Mouse (Mus musculus) cortical plate, adult 2 months (tissue): Measurements from ENCODE around the gene Lmo2.

Experiments used
- CTCF ChIP-seq: fragments of 200-500 bp; IDR thresholded peaks from 2 replicates; pipeline ENCODE4 v1.5.1; 2011; ENCODE audit warnings: mild to moderate bottlenecking, control low read depth, low read length; ENCODE audit not compliant: insufficient read depth; ENCODE audit errors: extremely low read depth
- POLR2A ChIP-seq: fragments of 200-500 bp; IDR thresholded peaks from 2 replicates; pipeline ENCODE4 v1.6.1; 2011; ENCODE audit warnings: mild to moderate bottlenecking, low read length, control low read depth; ENCODE audit not compliant: insufficient read depth; ENCODE audit errors: extremely low read depth

DNA sequence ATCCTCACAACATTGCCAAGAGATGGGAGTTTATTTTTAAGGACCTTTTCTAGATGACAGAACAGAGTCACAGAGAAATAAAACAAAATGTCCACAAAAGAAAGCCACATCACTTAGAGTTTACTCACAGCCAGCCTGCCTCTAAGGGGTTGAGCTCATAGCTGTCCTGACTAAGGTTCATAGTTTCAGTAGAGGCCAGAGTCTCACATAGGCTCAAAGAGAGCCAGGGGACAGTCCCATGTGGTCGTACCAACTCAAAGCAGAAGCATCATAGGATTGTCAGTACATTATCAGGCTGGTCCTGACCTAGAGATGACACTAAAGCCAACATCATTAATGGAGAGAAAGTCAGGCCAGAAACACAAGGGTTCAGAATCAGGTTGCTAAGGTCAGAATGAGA, 19.2 kb upstream of the Lmo2 start:
- TF ChIP-seq CTCF (no peak), POLR2A (no peak)
